Mouse (Mus musculus) limb, embryonic 12.5 days (tissue): ENCODE data around the gene Timm17b. TPM values are rescaled to one million over a fixed set of nuclear protein-coding genes. Genes with fewer than 3 reads are reported as not detected.

Source experiments
- polyA plus RNA-seq: library from polyadenylated mRNA; unstranded; fragments of >200 nt; fragmentation: Nextera tagmentation; extraction: Ambion mirVana; gene quantifications from 2 replicates; pipeline ENCODE4 v1.2.1, GENCODE M21; 2016

Gene Timm17b
- polyA plus RNA-seq, 1 experiment from 2014 or later = 153 TPM

Other genes starting within 250 kb of the Timm17b start
- 7.2 and 7.4 TPM in 2 replicates for gene Prickle3, start 242.1 kb upstream of the Timm17b start, polyA plus RNA-seq
- 68.9 and 76.6 TPM in 2 replicates for gene Plp2, start 228.0 kb upstream of the Timm17b start, polyA plus RNA-seq
- 0.31 TPM in 1 of 2 replicates, not detected in the other for gene Magix, start 218.1 kb upstream of the Timm17b start, polyA plus RNA-seq
- 42.9 and 43.2 TPM in 2 replicates for gene Gpkow, start 202.2 kb upstream of the Timm17b start, polyA plus RNA-seq
- gene Wdr45, start 185.0 kb upstream of the Timm17b start, polyA plus RNA-seq = 27.5 and 29.1 TPM in 2 replicates
- gene Gm45208, start 177.1 kb upstream of the Timm17b start, polyA plus RNA-seq = 0.96 TPM in 1 of 2 replicates, not detected in the other
- gene Praf2, start 170.9 kb upstream of the Timm17b start, polyA plus RNA-seq = 66.5 and 70.9 TPM in 2 replicates
- gene Ccdc120, start 148.5 kb upstream of the Timm17b start, polyA plus RNA-seq = 22.5 and 24.8 TPM in 2 replicates
- 27.7 and 30.4 TPM in 2 replicates for gene Tfe3, start 136.8 kb upstream of the Timm17b start, polyA plus RNA-seq
- 43.5 and 44.7 TPM in 2 replicates for gene Gripap1, start 109.6 kb upstream of the Timm17b start, polyA plus RNA-seq
- 0.80 and 0.90 TPM in 2 replicates for gene Kcnd1, start 77.1 kb upstream of the Timm17b start, polyA plus RNA-seq
- gene Otud5, start 58.0 kb upstream of the Timm17b start, polyA plus RNA-seq = 58.0 and 67.0 TPM in 2 replicates
- gene Pim2, start 21.1 kb upstream of the Timm17b start, polyA plus RNA-seq = 6.2 and 6.8 TPM in 2 replicates
- 26.8 and 30.8 TPM in 2 replicates for gene Slc35a2, start 15.3 kb upstream of the Timm17b start, polyA plus RNA-seq
- 147 and 149 TPM in 2 replicates for gene Pqbp1, start 88 bp upstream of the Timm17b start, polyA plus RNA-seq
- gene Gm10491, start 8.5 kb downstream of the Timm17b start, polyA plus RNA-seq = not detected in 2 replicates
- not detected in 2 replicates for gene Gm10490, start 10.2 kb downstream of the Timm17b start, polyA plus RNA-seq
- 0.35 and 0.99 TPM in 2 replicates for gene Pcsk1n, start 20.5 kb downstream of the Timm17b start, polyA plus RNA-seq
- gene Eras, start 29.2 kb downstream of the Timm17b start, polyA plus RNA-seq = not detected in 2 replicates
- 52.9 and 53.6 TPM in 2 replicates for gene Hdac6, start 48.5 kb downstream of the Timm17b start, polyA plus RNA-seq
- gene Gata1, start 78.7 kb downstream of the Timm17b start, polyA plus RNA-seq = 2.0 and 2.3 TPM in 2 replicates
- gene Glod5, start 119.1 kb downstream of the Timm17b start, polyA plus RNA-seq = not detected in 2 replicates
- gene Suv39h1, start 175.4 kb downstream of the Timm17b start, polyA plus RNA-seq = 87.7 and 90.6 TPM in 2 replicates
- gene Was, start 191.1 kb downstream of the Timm17b start, polyA plus RNA-seq = 0.10 and 0.31 TPM in 2 replicates
- gene Wdr13, start 233.5 kb downstream of the Timm17b start, polyA plus RNA-seq = 20.5 and 20.9 TPM in 2 replicates
- gene Rbm3, start 246.5 kb downstream of the Timm17b start, polyA plus RNA-seq = 531 and 573 TPM in 2 replicates